Mouse (Mus musculus) ES-Bruce4 (cell line): ENCODE measurements around the gene Lhx1. TPM values are rescaled to one million over a fixed set of nuclear protein-coding genes. Genes with fewer than 3 reads are reported as not detected.

Experiments used
- H3K27ac ChIP-seq: 2 replicates; pipeline ENCODE4 v1.5.1; 2012; ENCODE audit warnings: low read length, inconsistent platforms; ENCODE audit not compliant: insufficient read depth
- H3K27me3 ChIP-seq: 2 replicates; pipeline ENCODE4 v1.6.1; 2012; ENCODE audit warnings: mild to moderate bottlenecking, low read length, inconsistent platforms; ENCODE audit not compliant: control insufficient read depth, poor library complexity, insufficient read depth, severe bottlenecking
- H3K36me3 ChIP-seq: 2 replicates; pipeline ENCODE4 v1.6.1; 2012; ENCODE audit warnings: inconsistent platforms, mild to moderate bottlenecking, low read length, moderate library complexity; ENCODE audit not compliant: control insufficient read depth, poor library complexity, insufficient read depth, severe bottlenecking
- H3K4me1 ChIP-seq: one replicate; pipeline ENCODE4 v1.8.1; 2011; ENCODE audit warnings: low read length; ENCODE audit not compliant: control insufficient read depth, insufficient read depth
- H3K4me3 ChIP-seq: 2 replicates; pipeline ENCODE4 v1.5.1; 2011; ENCODE audit warnings: low read depth, mild to moderate bottlenecking, low read length
- H3K9ac ChIP-seq: 2 replicates; pipeline ENCODE4 v1.6.1; 2012; ENCODE audit warnings: low read depth, mild to moderate bottlenecking, inconsistent platforms; ENCODE audit not compliant: poor library complexity, severe bottlenecking
- H3K9me3 ChIP-seq: replicated peaks from 2 replicates; pipeline ENCODE4 v1.6.1; 2012; ENCODE audit warnings: mild to moderate bottlenecking, low read length, inconsistent platforms; ENCODE audit not compliant: control insufficient read depth, poor library complexity, insufficient read depth, severe bottlenecking
- CTCF ChIP-seq: IDR thresholded peaks from one replicate; pipeline ENCODE4 v1.8.1; 2011; ENCODE audit warnings: low read depth, low read length
- EP300 ChIP-seq: IDR thresholded peaks from 2 replicates; pipeline ENCODE4 v1.6.1; 2011; ENCODE audit warnings: low read depth, low read length; ENCODE audit not compliant: insufficient read depth
- POLR2A ChIP-seq: IDR thresholded peaks from one replicate; pipeline ENCODE4 v1.8.1; 2011; ENCODE audit warnings: low read length; ENCODE audit not compliant: insufficient read depth
- polyA plus RNA-seq: library from polyadenylated mRNA; stranded (reverse); fragments of >200 nt; gene quantifications from 2 replicates; pipeline ENCODE4 v1.2.4, GENCODE M21; 2011; ENCODE audit warnings: low read depth; ENCODE audit not compliant: missing spikeins, insufficient read depth, insufficient read length

Lhx1 gene
- polyA plus RNA-seq, result 1.5 and 1.8 TPM in 2 replicates

DNA sequence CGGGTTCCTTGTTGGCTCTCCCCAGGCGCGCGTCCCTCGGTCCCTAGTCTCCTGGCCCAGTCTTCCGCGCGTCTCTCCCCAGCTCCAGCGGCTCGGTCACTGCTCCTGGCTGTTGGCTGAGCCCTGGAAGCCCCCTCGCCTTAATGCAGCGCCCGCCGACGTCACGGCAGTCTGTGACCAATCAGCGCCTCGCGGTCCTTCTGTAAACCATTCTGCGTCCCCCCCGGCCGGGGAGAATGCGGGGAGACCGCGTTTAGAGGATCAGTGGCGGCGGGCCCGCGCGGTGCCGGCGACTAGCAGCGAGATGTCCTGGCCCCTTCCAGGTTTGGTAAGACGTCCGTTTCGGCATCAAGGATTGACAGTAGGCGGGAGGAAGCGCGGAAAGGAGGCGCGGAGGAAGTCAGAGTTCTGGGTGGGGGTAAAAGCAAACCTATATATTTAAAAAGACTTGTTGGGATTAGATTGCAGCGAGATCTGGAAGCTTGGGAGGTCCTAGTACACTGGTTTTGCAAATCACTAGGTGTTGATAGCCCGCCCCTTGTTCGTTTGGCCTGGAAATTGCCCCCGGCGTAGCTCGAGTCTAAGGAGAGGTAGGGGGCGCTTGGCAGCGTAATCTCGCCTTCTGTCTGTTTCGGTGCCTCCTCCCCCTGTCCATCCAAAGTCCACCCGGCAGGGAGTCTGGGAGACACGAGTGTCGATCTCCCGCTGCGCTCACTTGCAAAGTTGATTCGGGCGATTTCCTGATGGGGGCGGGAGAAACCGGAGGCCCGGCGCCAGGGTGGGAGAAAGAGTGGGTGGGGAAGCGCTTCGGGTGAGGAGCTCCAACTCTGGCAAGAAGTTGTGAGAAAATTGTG, at the start of gene Lhx1:
TSS of gene Lhx1 (minus strand) at position 115 of the 854 bp plus-strand sequence.
- Histone ChIP-seq H3K9me3 (no peaks in the 10 kb centered on the region), H3K36me3 (no peaks in the 10 kb centered on the region), H3K27ac (no peak within 1 kb of the TSS), H3K4me1 (no peaks in the 10 kb centered on the region), H3K27me3 (peaks cover 86% of the 10 kb centered on the region), H3K4me3 (peak within 1 kb of the TSS; percentile 62), H3K9ac (peak within 1 kb of the TSS; percentile 25)
- TF ChIP-seq CTCF (peak; percentile 2), POLR2A (no peak), EP300 (0 out of 2 replicates have a peak, but pooled peaks have one; percentile 11)

DNA sequence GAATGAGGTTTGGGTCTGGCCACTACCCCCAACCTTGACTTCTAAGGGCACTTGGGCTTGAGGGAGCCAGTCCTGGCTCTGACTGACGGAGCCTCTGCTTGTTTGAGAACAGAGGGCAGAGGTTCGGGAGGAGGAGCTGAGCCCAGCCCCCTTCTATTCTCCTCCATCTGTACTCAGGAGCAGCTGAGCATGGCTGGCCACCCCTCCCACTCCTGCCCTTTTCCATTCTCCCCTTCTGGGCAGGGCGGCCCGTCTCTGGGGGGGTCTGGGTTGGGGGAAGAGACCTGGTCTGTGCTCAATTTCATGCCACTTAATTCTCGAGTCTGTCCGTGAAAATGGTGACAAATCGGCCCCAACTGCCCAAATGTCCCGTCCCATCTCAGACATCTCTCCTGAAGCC, 49.5 kb upstream of the Lhx1 start:
- Histone ChIP-seq H3K27ac (no peak overlapping the region), H3K9me3 (no peaks in the 10 kb centered on the region), H3K4me1 (no peaks in the 10 kb centered on the region), H3K4me3 (no peak overlapping the region), H3K36me3 (no peaks in the 10 kb centered on the region), H3K9ac (no peak overlapping the region), H3K27me3 (no peaks in the 10 kb centered on the region)
- TF ChIP-seq EP300 (no peak), CTCF (no peak)

DNA sequence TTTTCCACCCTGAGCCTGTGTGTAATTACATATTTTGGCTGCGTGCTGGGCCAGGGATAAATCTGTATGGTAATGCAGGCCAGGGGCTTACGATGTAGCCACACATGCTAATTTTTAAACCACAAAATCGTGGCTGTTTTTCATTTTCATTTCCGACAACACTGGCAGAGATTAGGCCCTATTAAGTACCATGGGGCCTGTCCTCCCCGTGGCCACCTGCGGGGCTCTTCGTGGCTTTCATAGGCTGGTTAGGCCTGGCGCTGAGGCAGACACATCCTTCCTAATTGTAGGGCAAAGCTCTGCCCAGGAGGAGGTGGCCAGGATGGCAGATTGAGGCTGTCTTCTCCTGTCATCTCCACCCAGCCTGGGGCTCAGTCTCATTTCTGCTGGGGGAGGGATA, 48.3 kb upstream of the Lhx1 start:
- H3K4me1 ChIP-seq, result no peaks in the 10 kb centered on the region
- H3K9ac ChIP-seq, result no peak overlapping the region
- H3K36me3 ChIP-seq, result no peaks in the 10 kb centered on the region
- TF ChIP-seq EP300, result no peak
- no peak for TF ChIP-seq CTCF
- no peaks in the 10 kb centered on the region for H3K27me3 ChIP-seq
- no peak overlapping the region for H3K27ac ChIP-seq
- H3K4me3 ChIP-seq, result no peak overlapping the region
- no peaks in the 10 kb centered on the region for H3K9me3 ChIP-seq

DNA sequence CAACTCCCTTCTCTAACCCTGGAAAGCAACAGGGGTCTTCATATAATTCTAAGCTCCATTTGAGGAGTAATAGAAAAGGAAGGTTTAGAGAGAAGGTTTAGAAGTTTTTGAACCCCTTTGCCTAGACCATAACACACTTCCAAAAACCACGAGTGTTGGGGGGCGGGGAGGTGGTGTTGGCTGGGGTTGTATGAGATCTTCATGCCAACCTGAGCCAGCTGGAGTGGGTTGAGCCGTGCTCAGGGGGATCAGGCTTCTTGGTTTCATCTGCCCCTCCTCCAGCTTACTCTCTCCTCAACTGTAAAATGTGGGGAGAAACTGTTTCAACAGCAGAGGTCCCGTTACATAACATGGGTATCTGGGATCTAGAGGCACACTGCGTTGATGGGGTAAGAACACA, 45.5 kb upstream of the Lhx1 start:
- Histone ChIP-seq H3K9me3 (no peaks in the 10 kb centered on the region), H3K36me3 (no peaks in the 10 kb centered on the region), H3K4me3 (no peak overlapping the region), H3K9ac (no peak overlapping the region), H3K27ac (no peak overlapping the region), H3K4me1 (no peaks in the 10 kb centered on the region), H3K27me3 (no peaks in the 10 kb centered on the region)
- TF ChIP-seq EP300 (no peak), POLR2A (no peak), CTCF (no peak)

DNA sequence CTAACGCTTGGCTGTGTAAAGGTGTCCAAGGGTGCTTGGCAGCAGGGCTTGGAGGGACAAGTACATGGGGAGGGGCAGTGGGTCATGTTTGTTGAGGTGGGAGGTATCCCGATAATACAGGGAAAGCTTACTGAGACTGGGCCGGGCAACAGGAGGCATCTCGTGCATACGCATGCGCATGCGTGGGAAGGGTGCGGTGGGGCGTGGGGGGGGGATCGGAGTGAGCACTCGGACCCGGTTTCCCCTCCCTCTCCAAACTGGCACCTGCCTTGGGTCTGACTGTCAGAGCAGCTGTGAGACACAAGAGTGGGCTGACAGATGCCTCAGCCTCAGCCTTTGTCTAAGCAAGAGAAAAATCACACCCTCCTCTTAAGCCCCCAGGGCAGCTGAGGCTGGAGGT, 45.1 kb upstream of the Lhx1 start:
- no peaks in the 10 kb centered on the region for H3K27me3 ChIP-seq
- no peaks in the 10 kb centered on the region for H3K4me1 ChIP-seq
- H3K4me3 ChIP-seq, result no peak overlapping the region
- H3K9ac ChIP-seq, result no peak overlapping the region
- no peaks in the 10 kb centered on the region for H3K36me3 ChIP-seq
- TF ChIP-seq POLR2A (no peak), EP300 (no peak), CTCF (no peak)
- H3K9me3 ChIP-seq, result no peaks in the 10 kb centered on the region
- H3K27ac ChIP-seq, result no peak overlapping the region

DNA sequence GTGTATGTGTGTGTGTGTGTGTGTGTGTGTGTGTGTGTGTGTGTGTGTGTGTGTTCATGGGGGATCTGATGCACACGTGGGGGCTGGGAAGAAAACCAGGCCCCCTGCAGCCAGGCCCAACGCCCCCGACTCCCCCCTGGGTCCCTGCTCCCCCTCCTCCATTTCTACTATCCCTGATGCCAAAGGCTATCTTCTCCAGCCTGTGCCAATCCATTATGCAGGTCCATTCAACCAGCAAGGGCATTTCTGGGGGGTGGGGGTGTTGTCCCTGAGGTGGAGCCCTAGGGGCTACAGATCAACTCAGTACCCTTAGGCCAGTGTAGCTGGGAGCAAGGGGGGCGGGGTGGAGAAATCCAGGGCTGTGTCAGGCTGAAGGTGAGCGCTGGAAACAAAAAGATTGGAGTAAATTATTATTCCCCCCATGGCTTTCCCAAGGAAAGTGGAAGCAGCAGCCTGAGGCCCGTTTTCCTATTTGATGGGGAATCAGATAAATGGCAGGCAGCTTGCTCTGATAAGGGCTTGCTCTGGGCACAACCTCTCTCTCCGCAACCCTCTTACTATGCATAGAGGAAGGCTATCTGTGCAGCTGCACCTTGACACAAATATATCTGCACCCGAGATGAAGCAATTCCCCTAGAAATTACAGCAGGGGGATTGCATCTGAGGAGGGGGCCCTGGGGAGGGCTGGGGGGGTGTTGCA, 43.9 kb upstream of the Lhx1 start:
- H3K9ac ChIP-seq, result no peak overlapping the region
- no peaks in the 10 kb centered on the region for H3K4me1 ChIP-seq
- H3K4me3 ChIP-seq, result no peak overlapping the region
- no peak overlapping the region for H3K27ac ChIP-seq
- TF ChIP-seq POLR2A (no peak), EP300 (no peak), CTCF (no peak)
- no peaks in the 10 kb centered on the region for H3K27me3 ChIP-seq
- no peaks in the 10 kb centered on the region for H3K36me3 ChIP-seq
- H3K9me3 ChIP-seq, result no peaks in the 10 kb centered on the region
